Mouse (Mus musculus) liver, embryonic 12.5 days (tissue): ENCODE results near the gene Ocln. TPM values are rescaled to one million over a fixed set of nuclear protein-coding genes. Genes with fewer than 3 reads are reported as not detected.
"Not testable (repeated sequence)": the region's sequence is repeated elsewhere in the genome, so short reads cannot be mapped to it uniquely, and the experiment has no call there.

Source experiments
- ATAC-seq: fragments of 200-750 bp; cut with Nextera tagmentation; 2 replicates; pipeline ENCODE4 v1.8.0; 2017; ENCODE audit warnings: moderate number of reproducible peaks, mild to moderate bottlenecking, moderate library complexity
- H3K27ac ChIP-seq: fragments of 300-500 bp; sonication (generic); 2 replicates; pipeline ENCODE4 v1.5.1; 2016; ENCODE audit warnings: mild to moderate bottlenecking
- H3K27me3 ChIP-seq: fragments of 300-500 bp; sonication (generic); replicated peaks from 2 replicates; pipeline ENCODE4 v1.6.1; 2016; ENCODE audit warnings: mild to moderate bottlenecking, moderate library complexity
- H3K36me3 ChIP-seq: fragments of 300-500 bp; sonication (generic); 2 replicates; pipeline ENCODE4 v1.6.1; 2016; ENCODE audit warnings: mild to moderate bottlenecking, moderate library complexity
- H3K4me1 ChIP-seq: fragments of 300-500 bp; sonication (generic); 2 replicates; pipeline ENCODE4 v1.6.1; 2016
- H3K4me2 ChIP-seq: fragments of 300-500 bp; sonication (generic); 2 replicates; pipeline ENCODE4 v1.6.1; 2016; ENCODE audit warnings: mild to moderate bottlenecking, moderate library complexity
- H3K4me3 ChIP-seq: fragments of 300-500 bp; sonication (generic); 2 replicates; pipeline ENCODE4 v1.5.1; 2016; ENCODE audit warnings: mild to moderate bottlenecking, moderate library complexity
- H3K9ac ChIP-seq: fragments of 300-500 bp; sonication (generic); 2 replicates; pipeline ENCODE4 v1.6.1; 2016; ENCODE audit warnings: mild to moderate bottlenecking, moderate library complexity
- H3K9me3 ChIP-seq: fragments of 300-500 bp; sonication (generic); replicated peaks from 2 replicates; pipeline ENCODE4 v1.6.1; 2016; ENCODE audit warnings: mild to moderate bottlenecking, moderate library complexity
- WGBS: fragments of 180-500 bp; shearing (Covaris S2); methylation state at CpG from one replicate; pipeline ENCODE4 v1.1.7; 2016; ENCODE audit not compliant: insufficient replicate concordance; 5-methylcytosine and 5-hydroxymethylcytosine counted together
- polyA plus RNA-seq: library from polyadenylated mRNA; unstranded; fragments of >200 nt; fragmentation: Nextera tagmentation; extraction: Ambion mirVana; gene quantifications from 2 replicates; pipeline ENCODE4 v1.2.1, GENCODE M21; 2016

Gene Ocln
- polyA plus RNA-seq, 1 experiment from 2014 or later: 6.9 TPM

- Histone ChIP-seq H3K36me3 (peaks cover 76% of the 10 kb centered on the region), H3K4me1 (no peaks in the 10 kb centered on the region), H3K27me3 (no peaks in the 10 kb centered on the region), H3K9ac (no peak overlapping the region), H3K27ac (no peak overlapping the region), H3K4me2 (no peak overlapping the region), H3K9me3 (no peaks in the 10 kb centered on the region), H3K4me3 (no peak overlapping the region)
- ATAC-seq: no peak
- 82% methylated on average over 7 of the region's 7 CpGs for WGBS
Observed at GRCm38 (mm10) chr13:100483610-100484009, 68.9 kb downstream of the Ocln start.

GRCm38 (mm10) chr13:100463527-100464222, 88.8 kb downstream of the Ocln start:
- no peak overlapping the region for H3K4me2 ChIP-seq
- H3K4me1 ChIP-seq: peaks cover 8% of the 10 kb centered on the region
- H3K9ac ChIP-seq: no peak overlapping the region
- no peak overlapping the region for H3K27ac ChIP-seq
- peaks cover 62% of the 10 kb centered on the region for H3K36me3 ChIP-seq
- no peaks in the 10 kb centered on the region for H3K27me3 ChIP-seq
- ATAC-seq: peak; percentile 70
- no peaks in the 10 kb centered on the region for H3K9me3 ChIP-seq
- 55% methylated on average over 2 of the region's 2 CpGs for WGBS
- H3K4me3 ChIP-seq: no peak overlapping the region

GRCm38 (mm10) chr13:100461336-100461735, 91.2 kb downstream of the Ocln start:
- WGBS: 77% methylated on average over 3 of the region's 3 CpGs
- Histone ChIP-seq H3K9me3 (no peaks in the 10 kb centered on the region), H3K4me1 (peaks cover 8% of the 10 kb centered on the region), H3K4me2 (no peak overlapping the region), H3K27me3 (no peaks in the 10 kb centered on the region), H3K27ac (no peak overlapping the region), H3K9ac (no peak overlapping the region), H3K4me3 (no peak overlapping the region), H3K36me3 (peaks cover 41% of the 10 kb centered on the region)
- no peak for ATAC-seq

- not testable (repeated sequence) for ATAC-seq, H3K9ac ChIP-seq, H3K4me2 ChIP-seq, H3K4me3 ChIP-seq, H3K27me3 ChIP-seq, H3K36me3 ChIP-seq, H3K4me1 ChIP-seq, H3K27ac ChIP-seq, H3K9me3 ChIP-seq
- 58% methylated on average over 8 of the region's 8 CpGs for WGBS
Observed at GRCm38 (mm10) chr13:100452415-100453127, 99.9 kb downstream of the Ocln start, which contains the start of gene Naip1. Gene Naip1, minus strand, starts transcription at chr13:100452869.

- Histone ChIP-seq H3K27me3 (no peaks in the 10 kb centered on the region), H3K27ac (no peak overlapping the region), H3K36me3 (no peaks in the 10 kb centered on the region), H3K4me3 (no peak overlapping the region), H3K9ac (no peak overlapping the region), H3K4me1 (no peaks in the 10 kb centered on the region), H3K4me2 (no peak overlapping the region), H3K9me3 (no peaks in the 10 kb centered on the region)
- WGBS: 34% methylated on average over 1 of the region's 1 CpGs
- no peak for ATAC-seq
Observed at GRCm38 (mm10) chr13:100449495-100449894, 103.0 kb downstream of the Ocln start.

Other genes starting within 250 kb of the Ocln start
- 0.30 and 0.37 TPM in 2 replicates for gene Naip6, start 235.0 kb downstream of the Ocln start, polyA plus RNA-seq
- gene Naip1, start 99.8 kb downstream of the Ocln start, polyA plus RNA-seq: not detected in 2 replicates
- gene Gtf2h2, start 60.1 kb downstream of the Ocln start, polyA plus RNA-seq: 46.6 and 52.2 TPM in 2 replicates
- gene Marveld2, start 64.3 kb upstream of the Ocln start, polyA plus RNA-seq: 6.2 and 7.1 TPM in 2 replicates
- 216 and 222 TPM in 2 replicates for gene Ak6, start 98.3 kb upstream of the Ocln start, polyA plus RNA-seq
- 20.0 and 20.3 TPM in 2 replicates for gene Rad17, start 98.3 kb upstream of the Ocln start, polyA plus RNA-seq
- 17.8 and 17.9 TPM in 2 replicates for gene Taf9, start 98.9 kb upstream of the Ocln start, polyA plus RNA-seq
- 6.4 and 6.8 TPM in 2 replicates for gene Ccdc125, start 117.0 kb upstream of the Ocln start, polyA plus RNA-seq
- 60.1 TPM in 2 replicates for gene Cdk7, start 178.2 kb upstream of the Ocln start, polyA plus RNA-seq
- 174 and 179 TPM in 2 replicates for gene Mrps36, start 191.9 kb upstream of the Ocln start, polyA plus RNA-seq
- 45.3 and 47.4 TPM in 2 replicates for gene Cenph, start 223.2 kb upstream of the Ocln start, polyA plus RNA-seq
- gene Ccnb1, start 233.9 kb upstream of the Ocln start, polyA plus RNA-seq: 284 and 289 TPM in 2 replicates